Mouse (Mus musculus) left cerebral cortex, postnatal 36 days (tissue): ENCODE measurements around the gene Plscr4. TPM values are rescaled to one million over a fixed set of nuclear protein-coding genes. Genes with fewer than 3 reads are reported as not detected.
A peak's percentile ranks its signal among the peaks of the same experiment; 100 is the strongest.

ENCODE experiments used
- DNase-seq, 2 experiments: peaks; one replicate each; pipeline ENCODE4 v3.0.0; 2021 to 2022; ENCODE audit warnings: low spot score in 2 of 2, mixed read lengths in 1 of 2
- intact Hi-C: fragments of 180-260 bp; cut with DNase I; formaldehyde crosslinking; loops from one replicate; pipeline ENCODE4 v1.15.1; 2025
- total RNA-seq, 2 experiments: library from RNA; stranded (reverse); gene quantifications; 2 replicates each; pipeline ENCODE4 v1.2.3; 2021

Plscr4 gene
- total RNA-seq: 1 to 10 TPM; 1.3 to 1.8 TPM

DNA sequence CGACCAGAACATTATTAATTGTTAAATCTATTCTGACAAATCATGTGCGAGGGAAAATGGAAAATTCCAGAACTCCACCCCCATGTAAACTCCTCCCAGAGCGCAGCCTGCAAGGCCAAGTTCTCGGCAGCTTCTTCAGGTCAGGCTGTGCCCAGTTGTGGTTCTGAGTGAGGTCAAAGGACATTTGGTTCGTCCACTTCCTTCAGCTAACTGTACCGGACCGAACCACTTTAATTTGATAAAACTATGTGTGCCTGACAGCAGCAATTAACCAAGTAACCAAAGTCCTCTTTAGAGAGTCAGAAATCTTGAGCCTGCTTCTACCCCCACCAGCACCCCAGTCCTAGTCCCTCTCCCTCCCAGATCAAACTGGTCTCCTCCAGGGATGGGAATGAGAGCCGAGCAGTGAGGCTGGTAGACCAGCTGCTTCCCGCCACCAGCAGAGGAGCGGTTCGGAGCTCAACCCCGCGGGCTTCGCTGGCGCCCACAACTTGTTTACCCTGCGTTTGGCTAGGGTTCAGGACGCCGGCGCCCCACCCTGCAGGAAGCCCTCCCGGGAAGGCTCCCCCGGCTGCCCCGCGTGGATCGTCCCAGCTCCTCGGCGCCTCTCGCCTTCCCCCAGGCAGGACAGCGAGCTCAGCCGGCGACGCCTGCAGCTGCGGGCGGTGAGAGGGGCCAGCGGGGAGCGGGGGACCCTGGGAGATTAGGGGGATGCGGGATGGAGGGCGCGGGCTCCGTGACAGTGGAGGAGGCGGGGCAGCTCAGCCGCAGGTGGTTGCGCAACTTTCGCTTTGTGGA, at the start of gene Plscr4:
Gene Plscr4, plus strand, starts transcription at position 113 of the 798 bp plus-strand sequence.
- intact Hi-C loops: no loop called here
- peak; percentile 19 to 20 for DNase-seq

GRCm38 (mm10) chr9:92410225-92410624, 46.9 kb upstream of the Plscr4 start:
- intact Hi-C loops: no loop called here
- DNase-seq: no peak

DNA sequence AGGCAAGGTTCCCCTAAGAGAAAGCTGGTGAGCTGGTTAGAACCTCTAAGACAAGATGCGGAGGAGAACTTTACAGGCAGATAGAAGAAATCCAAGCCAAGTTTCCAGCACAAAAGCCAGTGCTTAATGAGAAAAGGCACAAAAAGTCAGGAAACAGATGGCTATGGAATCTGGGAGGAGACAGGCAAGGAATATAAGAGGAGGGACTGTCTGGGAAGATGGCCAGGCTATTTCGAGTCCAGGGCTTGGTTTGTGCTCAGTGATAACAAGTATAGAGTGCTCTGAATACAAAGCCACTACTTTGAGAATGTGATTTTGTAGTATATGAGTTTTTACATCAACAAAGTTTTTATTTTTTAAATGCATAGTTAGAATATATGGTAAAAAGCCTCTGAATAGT, 45.1 kb upstream of the Plscr4 start:
- intact Hi-C loops: no loop called here
- peak; percentile 11 to 12 for DNase-seq

GRCm38 (mm10) chr9:92413684-92414083, 43.5 kb upstream of the Plscr4 start:
- intact Hi-C loops: no loop called here
- DNase-seq: no peak

DNA sequence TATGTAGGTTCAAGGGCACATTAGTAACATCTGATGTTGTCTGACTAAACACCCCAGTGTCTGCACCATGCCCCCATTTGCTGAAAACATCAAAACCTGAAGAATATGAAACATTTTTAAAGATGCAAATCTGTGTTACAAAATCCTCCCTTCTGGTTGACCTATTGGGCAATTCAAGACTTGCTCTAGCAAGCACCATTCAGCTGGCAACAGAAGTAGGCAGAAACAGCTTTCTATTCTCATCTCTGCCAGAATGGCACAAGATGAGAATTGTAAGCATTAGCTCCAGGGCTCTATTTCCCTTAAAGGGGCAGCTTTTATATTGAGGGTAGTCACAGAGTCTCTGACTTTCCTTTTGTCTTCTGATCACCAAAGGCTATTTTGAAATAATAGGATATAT, 19.4 kb upstream of the Plscr4 start:
- intact Hi-C loops: no loop called here
- no peak for DNase-seq

DNA sequence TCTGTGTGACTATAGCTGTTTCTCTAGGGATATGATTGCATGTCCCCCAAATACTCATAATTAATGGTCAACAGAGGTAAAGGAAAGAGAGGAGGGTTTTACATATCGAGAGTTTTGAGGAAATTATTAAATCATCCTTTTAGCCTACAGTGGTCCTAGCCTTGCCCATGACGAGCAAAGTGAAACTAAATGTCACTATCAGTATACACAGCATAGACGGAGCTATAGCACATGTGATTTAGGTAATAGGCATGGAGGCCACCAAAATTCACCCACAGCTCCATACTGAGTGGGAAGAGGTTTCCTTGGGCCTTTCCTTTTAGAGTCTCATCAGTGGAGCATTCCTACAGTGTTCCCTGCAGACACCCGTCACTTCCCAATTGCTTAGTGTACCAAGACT, 15.7 kb upstream of the Plscr4 start:
- intact Hi-C loops: no loop called here
- DNase-seq: no peak

DNA sequence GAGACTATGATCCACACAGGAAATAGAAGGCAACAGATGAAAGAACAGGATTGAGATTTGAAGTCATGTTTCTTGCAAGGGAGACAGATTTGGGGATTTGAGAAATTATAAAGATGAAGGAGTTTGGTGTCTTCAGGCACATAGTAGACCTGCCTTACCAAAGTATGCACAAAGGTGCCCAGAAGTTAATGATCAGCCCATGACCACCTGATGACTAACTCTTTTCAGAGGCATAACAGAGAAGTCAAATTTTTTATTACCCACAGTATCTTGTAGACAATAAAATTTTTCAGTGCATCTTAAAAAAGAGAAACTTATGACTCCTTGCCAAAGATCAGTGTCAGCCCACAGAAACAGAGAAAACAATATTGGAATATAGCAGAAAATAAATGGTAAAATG, 12.6 kb upstream of the Plscr4 start:
- intact Hi-C loops: no loop called here
- DNase-seq: no peak

DNA sequence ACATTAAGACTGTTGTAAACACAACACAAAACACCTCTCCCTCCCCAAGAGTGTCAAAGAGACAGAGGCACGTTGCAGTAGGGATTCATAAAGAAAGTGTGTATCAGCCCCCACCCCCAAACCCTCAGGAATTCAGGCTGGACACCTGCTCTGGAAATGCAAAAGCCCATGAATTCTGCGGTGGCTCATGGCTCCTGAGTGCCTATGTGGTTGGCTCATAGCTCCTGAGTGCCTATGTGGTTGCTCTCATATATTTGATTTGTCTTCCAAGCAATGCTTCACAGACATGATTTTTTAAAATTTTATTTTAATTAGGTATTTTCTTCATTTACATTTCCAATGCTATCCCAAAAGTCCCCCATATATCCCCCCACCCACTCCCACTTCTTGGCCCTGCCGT, 568 bp upstream of the Plscr4 start:
- intact Hi-C loops: no loop called here
- DNase-seq: no peak

DNA sequence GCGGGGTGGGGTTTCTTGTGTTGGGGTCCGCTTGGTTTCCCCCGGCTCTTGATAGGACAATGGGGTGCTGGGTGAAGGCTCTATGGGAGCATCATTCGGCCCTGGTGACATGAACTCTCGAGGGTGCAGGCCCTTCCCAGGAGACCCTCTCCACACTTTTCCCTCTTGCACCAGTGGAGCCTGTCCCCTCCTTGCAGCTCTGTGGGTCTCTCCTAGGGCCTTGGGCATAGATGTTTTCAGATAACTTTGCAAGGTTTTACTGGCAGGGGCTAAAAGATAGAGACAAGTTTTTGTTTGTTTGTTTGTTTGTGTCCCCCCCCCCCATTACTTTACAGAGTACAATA, 858 bp downstream of the Plscr4 start:
- intact Hi-C loops: no loop called here
- no peak for DNase-seq

GRCm38 (mm10) chr9:92458418-92458817, 1.2 kb downstream of the Plscr4 start:
- DNase-seq: no peak
- intact Hi-C loops: no loop called here

GRCm38 (mm10) chr9:92467724-92468123, 10.6 kb downstream of the Plscr4 start:
- intact Hi-C loops: no loop called here
- DNase-seq: no peak

DNA sequence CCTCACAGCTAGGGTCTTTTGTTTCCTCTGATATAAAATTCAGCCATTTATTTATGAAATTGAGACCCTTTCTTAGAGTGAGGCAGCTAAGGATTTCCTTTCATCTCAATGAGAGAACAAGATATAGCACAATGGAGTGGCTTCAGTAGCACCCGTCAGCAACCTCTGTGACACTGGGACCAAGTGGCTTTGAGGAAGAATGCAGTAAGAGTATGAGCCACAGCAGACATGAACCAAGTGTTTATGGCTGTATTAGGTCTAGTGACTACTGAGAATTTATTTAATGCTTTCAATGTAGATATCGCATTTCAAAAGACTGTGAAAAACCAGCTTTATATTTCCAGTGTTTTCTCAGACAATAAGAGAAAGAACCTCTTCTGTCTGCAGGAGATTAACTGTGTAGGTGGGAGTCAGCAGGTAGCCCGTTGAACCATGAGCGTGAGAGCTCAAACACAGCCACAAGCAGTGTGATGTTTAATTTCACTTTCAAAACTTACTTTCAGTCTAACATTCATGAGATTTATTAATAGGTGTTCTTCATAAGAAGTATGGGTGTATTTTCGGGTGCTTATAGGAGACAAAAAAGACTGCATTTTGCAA, 15.2 kb downstream of the Plscr4 start:
- DNase-seq: no peak
- intact Hi-C loops: no loop called here

- intact Hi-C loops: no loop called here
Observed at GRCm38 (mm10) chr9:92473178-92473577, 16.0 kb downstream of the Plscr4 start.

DNA sequence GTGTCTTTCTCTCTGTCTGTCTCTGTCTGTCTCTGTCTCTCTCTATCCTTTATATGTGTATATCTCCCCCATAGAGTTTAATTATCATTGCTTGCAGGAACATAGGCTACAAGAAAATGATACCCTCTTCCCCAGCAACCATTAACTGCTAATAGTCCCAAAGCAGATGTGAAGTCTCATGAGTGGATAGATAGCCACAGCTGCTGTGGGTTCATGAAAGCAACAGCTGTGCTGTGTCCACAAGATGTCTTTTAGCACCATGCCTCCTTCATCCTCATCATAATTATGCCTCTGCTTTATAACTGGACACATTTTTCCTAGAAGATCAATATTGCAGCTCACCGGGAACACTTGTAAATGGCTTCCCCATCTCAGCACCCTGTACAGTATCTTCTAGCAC, 17.1 kb downstream of the Plscr4 start:
- intact Hi-C loops: no loop called here
- no peak for DNase-seq

More at GRCm38 (mm10) chr9:92473178-92473577, 16.0 kb downstream of the Plscr4 start:
- DNase-seq: no peak

DNA sequence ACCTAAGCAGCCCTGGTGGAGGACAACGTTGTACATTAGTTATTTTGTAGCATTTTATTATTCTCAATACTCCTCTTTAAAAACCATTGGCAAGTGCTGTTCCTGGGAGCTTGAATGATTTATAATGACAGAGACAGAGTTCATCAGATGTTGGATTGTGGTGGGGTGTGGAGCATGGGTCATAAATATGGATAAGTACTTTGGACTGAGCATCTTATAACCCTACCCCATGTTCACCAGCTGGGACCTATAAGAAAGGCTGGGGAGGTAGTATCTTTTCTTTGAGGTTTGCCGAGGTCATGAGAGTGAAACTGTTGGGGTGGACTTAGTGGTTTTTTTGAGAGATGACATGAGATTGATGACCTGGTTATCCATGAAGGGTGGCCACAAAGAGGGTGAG, 24.5 kb downstream of the Plscr4 start:
- no peak for DNase-seq
- intact Hi-C loops: no loop called here

GRCm38 (mm10) chr9:92482551-92482950, 25.4 kb downstream of the Plscr4 start:
- intact Hi-C loops: no loop called here
- no peak for DNase-seq

GRCm38 (mm10) chr9:92484710-92485267, 27.6 kb downstream of the Plscr4 start:
- intact Hi-C loops: no loop called here
- no peak for DNase-seq

- intact Hi-C loops: no loop called here
Observed at GRCm38 (mm10) chr9:92489857-92490256, 32.7 kb downstream of the Plscr4 start.

DNA sequence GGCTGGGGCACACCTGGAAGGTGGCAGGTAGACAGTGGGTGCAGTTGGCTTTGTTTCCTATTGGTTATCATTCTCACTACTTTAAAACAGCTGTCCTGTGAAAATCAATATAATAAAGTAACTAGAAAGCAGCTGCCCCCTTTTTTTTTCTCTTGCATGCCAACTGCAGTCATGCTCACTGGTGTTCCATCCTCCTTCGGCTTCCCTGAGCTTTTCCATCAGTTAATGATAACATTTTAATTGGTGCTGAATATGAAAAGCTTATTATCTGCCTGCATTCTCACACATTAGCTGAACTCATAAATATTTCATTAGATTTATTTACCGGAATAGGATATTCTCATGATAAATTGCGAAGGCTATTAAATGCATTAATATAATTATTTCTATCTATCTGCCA, 33.1 kb downstream of the Plscr4 start:
- intact Hi-C loops: no loop called here
- no peak for DNase-seq

More at GRCm38 (mm10) chr9:92489857-92490256, 32.7 kb downstream of the Plscr4 start:
- no peak for DNase-seq

DNA sequence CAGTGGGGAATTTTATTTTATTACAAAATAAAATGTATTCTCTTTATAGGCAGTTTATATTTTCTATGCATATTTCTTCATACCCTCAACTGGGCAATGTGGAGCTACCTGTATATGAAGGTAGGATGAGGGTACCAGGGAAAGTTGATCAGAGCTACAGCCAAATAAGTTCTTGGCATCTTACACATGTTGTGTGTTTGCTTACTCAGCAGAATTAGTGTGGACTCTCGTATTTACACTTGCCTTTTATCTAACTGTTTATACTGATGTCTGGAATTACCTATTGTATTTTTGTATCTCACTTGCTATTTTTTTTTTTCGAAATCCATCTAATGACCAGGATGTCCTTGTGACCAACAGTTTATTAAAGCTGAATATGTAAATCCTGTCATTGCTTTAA, 34.1 kb downstream of the Plscr4 start:
- intact Hi-C loops: no loop called here
- DNase-seq: no peak
